Mouse (Mus musculus): ENCODE data around the gene Dennd6b.

DNA sequence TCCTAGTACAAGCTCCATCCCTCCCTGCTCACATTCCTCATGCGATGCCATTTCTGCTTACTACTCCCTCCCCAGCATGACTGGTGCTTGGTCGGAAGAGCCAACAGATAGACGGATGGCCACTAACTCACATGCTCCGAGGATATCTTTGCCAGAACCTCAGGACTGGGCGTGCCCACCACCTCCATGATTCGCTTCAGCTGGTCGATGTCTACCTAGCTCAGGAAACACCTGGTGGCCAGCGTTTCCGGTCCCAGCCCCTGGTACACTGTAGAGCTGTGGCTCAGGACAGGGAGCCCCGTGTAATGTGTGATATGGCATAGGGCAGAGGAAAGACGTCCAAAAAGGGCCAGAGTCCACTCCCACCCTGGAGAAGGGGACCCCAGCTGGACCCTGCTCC lies 51.3 kb downstream of the Dennd6b start:
- TF ChIP-seq CTCF (IDR thresholded peaks at IDR 0.05) (no peak), POLR2A (IDR thresholded peaks at IDR 0.05; ENCODE audit: insufficient read depth, low read depth, low read length) (no peak)

All from heart, adult 2 months (tissue).